ENCODE assay signal across 9 mouse cellular contexts in genomic region chr6:127925915-127926314, GRCm38 (mm10). TPM values are rescaled to one million over a fixed set of nuclear protein-coding genes. Genes with fewer than 3 reads are reported as not detected.
DNase-seq lines count a peak whose midpoint lies in the region; ATAC-seq lines count a peak whose summit lies in the region.
"Had no signal": no experiment of that assay in that cellular context is flagged by ENCODE, and none has a peak within 500 bp of the region (broad histone marks: within the 10 kb centered on the region; RNA-seq: fewer than 3 reads in every experiment).

No protein-coding gene starts in this region.

- H3K9ac ChIP-seq in neural tube, embryonic 12.5 days: no peak overlapping the region
- H3K9ac ChIP-seq in hindbrain, embryonic 14.5 days: no peak overlapping the region
- H3K9ac ChIP-seq: lung, embryonic 15.5 days had no signal

- 0 out of 2 replicates have a peak, but pooled peaks have one; percentile 28 for ATAC-seq in neural tube, embryonic 12.5 days (ENCODE audit: low FRiP score, low read depth)
- ATAC-seq in hindbrain, embryonic 14.5 days (ENCODE audit: low FRiP score): peak; percentile 38; the same call in 1 of the 2 replicates
- ATAC-seq: intestine, embryonic 16.5 days had no signal

- peak overlapping the region; percentile 20; the same call in 1 of the 2 replicates for H3K27ac ChIP-seq in neural tube, embryonic 12.5 days
- no peak overlapping the region for H3K27ac ChIP-seq in hindbrain, embryonic 14.5 days
- H3K27ac ChIP-seq: lung, embryonic 15.5 days had no signal

- H3K4me1 ChIP-seq in neural tube, embryonic 12.5 days: peaks cover 4% of the 10 kb centered on the region; the same call in 1 of the 2 replicates
- no peaks in the 10 kb centered on the region for H3K4me1 ChIP-seq in hindbrain, embryonic 14.5 days (replicated peaks; ENCODE audit: control insufficient read depth, insufficient read depth, low read length)

- H3K9me3 ChIP-seq in neural tube, embryonic 12.5 days: no peaks in the 10 kb centered on the region
- H3K9me3 ChIP-seq in hindbrain, embryonic 14.5 days (ENCODE audit: control insufficient read depth, low read length): no peaks in the 10 kb centered on the region
- H3K9me3 ChIP-seq: lung, embryonic 15.5 days had no signal

- H3K27me3 ChIP-seq in neural tube, embryonic 12.5 days (replicated peaks): no peaks in the 10 kb centered on the region
- H3K27me3 ChIP-seq in hindbrain, embryonic 14.5 days (ENCODE audit: control insufficient read depth, insufficient read depth, low read length): no peaks in the 10 kb centered on the region
- H3K27me3 ChIP-seq: lung, embryonic 15.5 days had no signal

- intact Hi-C loops in left cerebral cortex, postnatal 10 days (cut with DNase I): loop anchor here (10.0 kb wide), 1 partner anchor 311 kb away; no protein-coding TSS in a partner anchor

- 59% methylated on average over 9 of the region's 9 CpGs for WGBS in neural tube, embryonic 12.5 days
- WGBS in hindbrain, embryonic 14.5 days: 52% methylated on average over 9 of the region's 9 CpGs

- no peak overlapping the region for H3K4me2 ChIP-seq in neural tube, embryonic 12.5 days (replicated peaks)
- no peak overlapping the region for H3K4me2 ChIP-seq in hindbrain, embryonic 14.5 days (replicated peaks)
- H3K4me2 ChIP-seq: lung, embryonic 15.5 days had no signal

- H3K4me3 ChIP-seq in neural tube, embryonic 12.5 days: no peak overlapping the region
- H3K4me3 ChIP-seq in hindbrain, embryonic 14.5 days (replicated peaks; ENCODE audit: low read length): no peak overlapping the region
- H3K4me3 ChIP-seq: lung, embryonic 15.5 days had no signal

- peaks cover 14% of the 10 kb centered on the region for H3K36me3 ChIP-seq in neural tube, embryonic 12.5 days
- H3K36me3 ChIP-seq in hindbrain, embryonic 14.5 days (replicated peaks; ENCODE audit: control insufficient read depth, insufficient read depth): no peaks in the 10 kb centered on the region
- H3K36me3 ChIP-seq: lung, embryonic 15.5 days had no signal

- no peak for DNase-seq in neural tube, embryonic 10.5 days (ENCODE audit: extremely low spot score, low spot score)
- DNase-seq in hindbrain, embryonic 14.5 days (ENCODE audit: low spot score): no peak
- peak; percentile 66 to 67 for DNase-seq in left cerebral cortex, postnatal 10 days (ENCODE audit: extremely low spot score in 1 of 2, low spot score in 2 of 2)
- DNase-seq in urinary bladder, adult 2 months (ENCODE audit: low spot score): no peak
- DNase-seq in lung, postnatal 4 days: no peak
- no peak for DNase-seq in kidney, adult 18-20 months

RNA-seq across cellular contexts. Expression of gene Tspan11, which starts 38.5 kb away (rescaled TPM):
- polyA plus RNA-seq in neural tube, embryonic 12.5 days (2016; fragmentation: Nextera tagmentation; extraction: Ambion mirVana): 19.5 and 22.1 TPM in 2 replicates
- polyA plus RNA-seq in hindbrain, embryonic 14.5 days (2014; fragmentation: Nextera tagmentation; extraction: Ambion mirVana): 4.2 and 5.6 TPM in 2 replicates
- 1 to 10 TPM; 1.7 to 1.9 TPM for total RNA-seq in left cerebral cortex, postnatal 10 days (2021)
- polyA plus RNA-seq in urinary bladder, adult 2 months (2012; rRNA removed): 3.2 and 3.4 TPM in 2 replicates

Comparison
In these comparisons a context has a peak if more than half of its experiments do, and no peak if none do; other contexts are left out.
1. DNase-seq: peak in left cerebral cortex, postnatal 10 days (2 of 2); none in neural tube, embryonic 10.5 days (single experiment), hindbrain, embryonic 14.5 days (single experiment), urinary bladder, adult 2 months (single experiment), lung, postnatal 4 days (0 of 2) and kidney, adult 18-20 months (single experiment).